Mouse (Mus musculus) kidney, adult 18-20 months (tissue): ENCODE measurements around the gene Chrna9.

Source experiments
- DNase-seq: peaks from one replicate; pipeline ENCODE4 v3.0.0; 2021

Gene Chrna9

DNA sequence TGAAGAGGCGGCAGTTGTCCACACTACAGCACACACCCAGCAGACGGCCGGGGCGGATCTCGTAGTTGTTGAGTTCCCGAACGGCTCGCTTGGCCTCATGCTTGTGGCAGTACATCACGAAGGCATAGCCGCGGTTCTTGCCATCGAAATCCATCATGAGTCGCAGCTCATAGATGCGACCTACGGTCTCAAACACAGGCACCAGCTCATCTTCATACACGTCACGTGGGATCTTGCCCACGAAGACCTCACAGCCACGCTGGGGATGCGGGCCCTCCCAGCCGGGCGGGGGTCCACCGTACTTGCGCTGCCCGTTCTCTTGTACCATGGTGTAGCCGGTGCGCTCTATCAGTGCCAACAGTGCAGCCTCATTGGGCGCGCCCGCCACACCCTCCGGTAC lies 92.1 kb downstream of the Chrna9 start:
- no peak for DNase-seq
